Mouse (Mus musculus): Measurements from ENCODE around the gene Mynn. TPM values are rescaled to one million over a fixed set of nuclear protein-coding genes. Genes with fewer than 3 reads are reported as not detected.

Gene Mynn
- polyA plus RNA-seq, 1 experiment from 2014 or later, result 38.8 TPM

- under 1% methylated on average over 14 of the region's 14 CpGs for WGBS
- H3K4me2 ChIP-seq (replicated peaks), result peak overlapping the region; percentile 78
- H3K9ac ChIP-seq, result 0 out of 2 replicates have a peak overlapping the region, but pooled peaks have one; percentile 29
- H3K4me1 ChIP-seq, result peaks cover 16% of the 10 kb centered on the region
- ATAC-seq (ENCODE audit: low FRiP score, low read depth), result no peak
- H3K36me3 ChIP-seq, result peaks cover 7% of the 10 kb centered on the region
- no peak overlapping the region for H3K27ac ChIP-seq
- peaks cover 4% of the 10 kb centered on the region; the same call in 1 of the 2 replicates for H3K27me3 ChIP-seq (replicated peaks)
- peak overlapping the region; percentile 46 for H3K4me3 ChIP-seq
- no peaks in the 10 kb centered on the region for H3K9me3 ChIP-seq
Measured at GRCm38 (mm10) chr3:30600717-30601116, 1.1 kb upstream of the Mynn start.

GRCm38 (mm10) chr3:30601175-30601574 is 690 bp upstream of the Mynn start:
- Histone ChIP-seq H3K27me3 (replicated peaks) (peaks cover 4% of the 10 kb centered on the region; the same call in 1 of the 2 replicates), H3K4me3 (peak overlapping the region; percentile 46), H3K4me2 (replicated peaks) (peak overlapping the region; percentile 78), H3K36me3 (peaks cover 8% of the 10 kb centered on the region), H3K27ac (no peak overlapping the region), H3K9me3 (no peaks in the 10 kb centered on the region), H3K4me1 (peaks cover 16% of the 10 kb centered on the region), H3K9ac (no peak overlapping the region)
- peak; percentile 15 for ATAC-seq (ENCODE audit: low FRiP score, low read depth)
- WGBS, result under 1% methylated on average over 17 of the region's 17 CpGs

GRCm38 (mm10) chr3:30601610-30602064 is 228 bp upstream of the Mynn start:
- H3K9ac ChIP-seq, result peak overlapping the region; percentile 83; the same call in 1 of the 2 replicates
- 1% methylated on average over 13 of the region's 13 CpGs for WGBS

GRCm38 (mm10) chr3:30602740-30603098 is 854 bp downstream of the Mynn start:
- no peaks in the 10 kb centered on the region for H3K9me3 ChIP-seq
- H3K27ac ChIP-seq, result peak overlapping the region; percentile 91
- peak overlapping the region; percentile 78 for H3K4me2 ChIP-seq (replicated peaks)
- H3K27me3 ChIP-seq (replicated peaks), result peaks cover 4% of the 10 kb centered on the region; the same call in 1 of the 2 replicates
- H3K4me1 ChIP-seq, result peaks cover 16% of the 10 kb centered on the region
- under 1% methylated on average over 27 of the region's 27 CpGs for WGBS
- H3K36me3 ChIP-seq, result peaks cover 18% of the 10 kb centered on the region
- peak; percentile 60; the same call in 1 of the 2 replicates for ATAC-seq (ENCODE audit: low FRiP score, low read depth)
- H3K9ac ChIP-seq, result peak overlapping the region; percentile 83
- peak overlapping the region; percentile 89 for H3K4me3 ChIP-seq

More at GRCm38 (mm10) chr3:30601610-30602064, 228 bp upstream of the Mynn start:
- no peak for ATAC-seq (ENCODE audit: low FRiP score, low read depth)
- H3K36me3 ChIP-seq, result peaks cover 10% of the 10 kb centered on the region
- H3K4me1 ChIP-seq, result peaks cover 16% of the 10 kb centered on the region
- H3K9me3 ChIP-seq, result no peaks in the 10 kb centered on the region
- peak overlapping the region; percentile 89 for H3K4me3 ChIP-seq
- H3K27me3 ChIP-seq (replicated peaks), result peaks cover 4% of the 10 kb centered on the region; the same call in 1 of the 2 replicates
- peak overlapping the region; percentile 91 for H3K27ac ChIP-seq
- peak overlapping the region; percentile 78 for H3K4me2 ChIP-seq (replicated peaks)

DNA sequence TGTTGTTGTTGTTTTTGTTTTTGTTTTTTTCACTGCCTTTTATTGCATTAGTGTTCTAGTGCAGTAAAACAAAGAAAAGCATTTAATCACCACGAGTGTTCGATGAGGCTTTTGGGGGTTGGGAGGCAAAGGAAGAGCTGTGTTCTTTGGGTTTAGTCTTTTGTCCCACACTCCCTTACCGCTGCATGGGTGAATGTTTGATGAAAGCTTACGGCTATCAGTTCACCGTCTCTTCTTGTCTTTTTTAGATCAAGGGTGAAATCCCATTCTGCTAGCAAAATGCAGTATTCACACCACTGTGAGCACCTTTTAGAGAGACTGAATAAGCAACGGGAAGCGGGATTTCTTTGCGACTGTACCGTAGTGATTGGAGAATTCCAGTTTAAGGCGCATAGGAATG is 1.4 kb downstream of the Mynn start:
- H3K27me3 ChIP-seq (replicated peaks), result peaks cover 3% of the 10 kb centered on the region; the same call in 1 of the 2 replicates
- peaks cover 21% of the 10 kb centered on the region for H3K36me3 ChIP-seq
- H3K9ac ChIP-seq, result peak overlapping the region; percentile 83
- H3K27ac ChIP-seq, result no peak overlapping the region
- ATAC-seq (ENCODE audit: low FRiP score, low read depth), result no peak
- 32% methylated on average over 10 of the region's 10 CpGs for WGBS
- H3K9me3 ChIP-seq, result no peaks in the 10 kb centered on the region
- peak overlapping the region; percentile 89 for H3K4me3 ChIP-seq
- peak overlapping the region; percentile 78 for H3K4me2 ChIP-seq (replicated peaks)
- H3K4me1 ChIP-seq, result peaks cover 16% of the 10 kb centered on the region

DNA sequence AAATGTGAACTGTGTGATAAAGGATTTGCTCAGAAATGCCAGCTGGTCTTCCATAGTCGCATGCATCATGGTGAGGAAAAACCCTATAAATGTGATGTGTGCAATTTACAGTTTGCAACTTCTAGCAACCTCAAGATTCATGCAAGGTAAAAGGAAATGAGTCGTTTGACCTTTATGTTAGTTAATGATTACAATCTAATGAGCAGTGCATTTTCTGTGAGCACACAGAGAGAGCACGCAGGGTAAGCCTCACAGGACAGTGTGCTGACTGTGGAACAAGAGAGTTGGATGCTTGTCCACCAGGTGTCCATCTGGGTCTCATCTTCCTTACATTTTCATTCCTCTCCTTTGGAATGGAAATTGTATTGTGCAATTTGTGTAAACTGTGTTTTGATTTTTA is 7.1 kb downstream of the Mynn start:
- Histone ChIP-seq H3K4me2 (replicated peaks) (no peak overlapping the region), H3K9ac (no peak overlapping the region), H3K4me1 (no peaks in the 10 kb centered on the region), H3K36me3 (peaks cover 62% of the 10 kb centered on the region), H3K9me3 (no peaks in the 10 kb centered on the region), H3K4me3 (no peak overlapping the region), H3K27me3 (replicated peaks) (no peaks in the 10 kb centered on the region), H3K27ac (no peak overlapping the region)
- WGBS, result 89% methylated on average over 3 of the region's 3 CpGs
- ATAC-seq (ENCODE audit: low FRiP score, low read depth), result no peak

DNA sequence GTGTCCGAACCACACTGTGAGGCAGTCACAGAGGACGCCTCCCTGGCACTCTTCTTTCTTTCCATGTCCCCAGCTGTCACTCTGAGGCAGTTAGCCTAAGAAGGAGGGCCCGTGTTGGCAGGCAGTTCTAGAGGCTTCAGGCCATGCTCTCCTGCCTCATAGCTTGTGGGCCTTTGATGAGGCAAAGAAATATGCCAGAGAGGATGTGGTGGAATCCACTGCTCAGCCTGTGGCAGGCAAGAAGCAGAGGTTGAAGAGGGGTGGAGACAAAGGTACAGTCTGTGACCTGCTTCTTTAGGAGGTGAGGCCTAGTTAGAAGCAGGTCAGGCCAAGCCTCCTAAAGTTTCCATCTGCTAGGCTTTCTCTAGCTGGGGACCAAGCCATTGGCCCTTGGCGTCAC is 9.1 kb downstream of the Mynn start:
- no peaks in the 10 kb centered on the region for H3K27me3 ChIP-seq (replicated peaks)
- no peaks in the 10 kb centered on the region for H3K4me1 ChIP-seq
- H3K4me2 ChIP-seq (replicated peaks), result no peak overlapping the region
- no peak overlapping the region for H3K27ac ChIP-seq
- no peak overlapping the region for H3K9ac ChIP-seq
- no peak overlapping the region for H3K4me3 ChIP-seq
- peaks cover 71% of the 10 kb centered on the region for H3K36me3 ChIP-seq
- no peaks in the 10 kb centered on the region for H3K9me3 ChIP-seq
- 89% methylated on average over 4 of the region's 4 CpGs for WGBS
- no peak for ATAC-seq (ENCODE audit: low FRiP score, low read depth)

DNA sequence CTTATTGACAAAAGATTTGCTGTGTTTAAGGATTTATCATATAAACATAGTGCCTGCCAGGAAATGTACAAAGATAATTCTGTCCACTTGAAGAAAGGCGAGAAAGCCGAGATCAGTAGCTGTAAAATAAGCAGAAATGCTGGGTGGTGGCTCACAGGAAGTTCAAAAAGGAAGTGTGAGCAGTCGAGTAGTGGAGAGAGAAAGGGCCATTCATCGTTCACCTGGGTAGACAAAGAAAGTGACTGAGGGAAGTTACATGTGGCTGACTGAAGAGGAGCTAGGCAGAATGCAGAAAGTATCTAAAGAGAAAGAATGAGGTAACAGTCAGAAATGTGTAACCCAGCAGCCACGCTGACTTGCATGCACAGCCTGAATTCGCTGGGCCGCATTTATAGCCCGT is 18.3 kb downstream of the Mynn start:
- Histone ChIP-seq H3K4me1 (no peaks in the 10 kb centered on the region), H3K4me2 (replicated peaks) (no peak overlapping the region), H3K27ac (no peak overlapping the region), H3K36me3 (peaks cover 42% of the 10 kb centered on the region), H3K9me3 (no peaks in the 10 kb centered on the region), H3K27me3 (replicated peaks) (no peaks in the 10 kb centered on the region), H3K4me3 (no peak overlapping the region), H3K9ac (no peak overlapping the region)
- 87% methylated on average over 8 of the region's 8 CpGs for WGBS
- ATAC-seq (ENCODE audit: low FRiP score, low read depth), result no peak

- no peak for ATAC-seq (ENCODE audit: low FRiP score, low read depth)
- WGBS, result 67% methylated on average over 3 of the region's 3 CpGs
Measured at GRCm38 (mm10) chr3:30633681-30634080, 31.8 kb downstream of the Mynn start.

DNA sequence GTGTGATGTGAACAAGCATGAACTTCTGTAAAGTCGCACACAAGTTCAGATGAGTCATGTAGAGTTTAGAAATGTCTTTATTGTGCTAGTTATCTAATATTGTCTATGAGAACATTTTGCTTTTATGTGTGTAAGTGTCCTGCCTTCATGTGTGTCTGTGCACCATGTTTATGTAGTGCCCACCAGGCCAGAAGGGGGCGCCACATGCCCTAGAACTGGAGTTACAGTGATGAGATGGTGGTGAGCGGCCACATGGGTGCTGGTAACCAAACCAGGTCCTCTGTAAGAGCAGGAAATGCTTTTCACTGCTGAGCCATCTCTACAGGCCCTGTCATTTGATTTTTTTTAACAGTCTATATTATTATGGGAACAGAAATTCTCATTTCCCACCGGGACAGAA is 33.8 kb downstream of the Mynn start:
- no peaks in the 10 kb centered on the region for H3K9me3 ChIP-seq
- H3K36me3 ChIP-seq, result no peaks in the 10 kb centered on the region
- H3K9ac ChIP-seq, result no peak overlapping the region
- no peak overlapping the region for H3K4me2 ChIP-seq (replicated peaks)
- no peaks in the 10 kb centered on the region for H3K4me1 ChIP-seq
- H3K27me3 ChIP-seq (replicated peaks), result no peaks in the 10 kb centered on the region
- H3K4me3 ChIP-seq, result no peak overlapping the region
- 81% methylated on average over 4 of the region's 4 CpGs for WGBS
- no peak overlapping the region for H3K27ac ChIP-seq
- ATAC-seq (ENCODE audit: low FRiP score, low read depth), result no peak

More at GRCm38 (mm10) chr3:30633681-30634080, 31.8 kb downstream of the Mynn start:
- Histone ChIP-seq H3K36me3 (no peaks in the 10 kb centered on the region), H3K9me3 (no peaks in the 10 kb centered on the region), H3K4me3 (no peak overlapping the region), H3K4me2 (replicated peaks) (no peak overlapping the region), H3K4me1 (no peaks in the 10 kb centered on the region), H3K27ac (no peak overlapping the region), H3K9ac (no peak overlapping the region), H3K27me3 (replicated peaks) (no peaks in the 10 kb centered on the region)

- peaks cover 8% of the 10 kb centered on the region; the same call in 1 of the 2 replicates for H3K27me3 ChIP-seq (replicated peaks)
- no peak for ATAC-seq (ENCODE audit: low FRiP score, low read depth)
- peaks cover 6% of the 10 kb centered on the region; the same call in 1 of the 2 replicates for H3K4me1 ChIP-seq
- H3K4me3 ChIP-seq, result no peak within 1 kb of the TSS
- H3K9ac ChIP-seq, result no peak within 1 kb of the TSS
- no peak within 1 kb of the TSS for H3K27ac ChIP-seq
- no peaks in the 10 kb centered on the region for H3K36me3 ChIP-seq
- H3K9me3 ChIP-seq, result no peaks in the 10 kb centered on the region
- WGBS, result 82% methylated on average over 2 of the region's 2 CpGs
- H3K4me2 ChIP-seq (replicated peaks), result no peak within 1 kb of the TSS
Measured at GRCm38 (mm10) chr3:30644207-30644606, 42.3 kb downstream of the Mynn start, which contains the start of gene Lrriq4. Gene Lrriq4, plus strand, starts transcription at chr3:30644507.

DNA sequence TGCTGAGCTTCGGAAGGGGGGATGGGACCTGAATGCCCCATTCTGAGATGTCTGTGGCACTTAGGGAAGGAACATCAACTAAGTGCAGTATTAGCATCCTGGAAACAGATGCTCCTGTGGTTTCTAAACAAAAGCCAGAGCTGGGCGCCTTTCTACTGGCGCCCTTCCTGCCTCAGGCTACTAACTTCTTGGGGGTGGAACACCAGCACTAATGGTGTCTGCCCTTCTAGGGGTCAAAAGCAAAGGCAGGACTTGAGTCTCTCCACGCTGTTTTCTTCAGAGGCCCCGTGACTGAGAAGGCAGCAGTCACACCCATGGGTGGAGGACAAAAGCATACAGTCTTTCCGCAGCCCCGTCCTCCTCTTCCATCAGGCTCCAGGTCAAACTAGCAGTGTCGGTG is 44.9 kb downstream of the Mynn start:
- no peak overlapping the region for H3K4me3 ChIP-seq
- peaks cover 26% of the 10 kb centered on the region for H3K27me3 ChIP-seq (replicated peaks)
- 48% methylated on average over 8 of the region's 8 CpGs for WGBS
- peaks cover 14% of the 10 kb centered on the region; the same call in 1 of the 2 replicates for H3K4me1 ChIP-seq
- no peaks in the 10 kb centered on the region for H3K36me3 ChIP-seq
- no peak for ATAC-seq (ENCODE audit: low FRiP score, low read depth)
- no peaks in the 10 kb centered on the region for H3K9me3 ChIP-seq
- no peak overlapping the region for H3K4me2 ChIP-seq (replicated peaks)
- H3K27ac ChIP-seq, result no peak overlapping the region
- H3K9ac ChIP-seq, result no peak overlapping the region

Data from neural tube, embryonic 12.5 days (tissue).